Mouse (Mus musculus) kidney, adult 2 months (tissue): Measurements from ENCODE around the gene Tceal9.

Source experiments
- CTCF ChIP-seq: fragments of 200-500 bp; conservative IDR thresholded peaks from 2 replicates; pipeline ENCODE4 v1.5.1; 2011; ENCODE audit warnings: low read depth, mild to moderate bottlenecking, control low read depth, low read length, moderate library complexity, mixed read lengths; ENCODE audit not compliant: insufficient read depth, insufficient read length
- POLR2A ChIP-seq: fragments of 200-500 bp; IDR thresholded peaks from one replicate; pipeline ENCODE4 v1.6.1; 2011; ENCODE audit warnings: low read depth, low read length, control low read depth

DNA sequence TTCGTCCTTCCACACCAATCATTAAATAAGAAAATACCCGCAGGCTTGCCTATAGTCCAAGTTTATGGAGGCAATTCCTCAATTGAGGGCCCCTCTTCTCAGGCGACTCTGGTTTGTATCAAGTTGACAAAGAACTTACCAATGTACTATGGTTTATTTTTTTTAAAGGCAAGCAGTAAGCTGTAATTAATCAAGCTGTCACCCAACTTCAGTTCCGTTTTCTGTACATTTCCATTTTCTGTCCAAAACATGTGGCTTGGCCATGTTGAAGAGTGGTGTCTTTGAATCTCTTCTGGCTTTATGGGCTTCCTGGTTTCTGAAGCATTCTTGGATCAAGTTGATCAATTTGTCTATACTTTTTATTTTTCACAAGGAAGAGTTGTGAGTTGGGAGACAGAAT lies 23.3 kb downstream of the Tceal9 start:
- TF ChIP-seq CTCF (no peak), POLR2A (no peak)
